Mouse (Mus musculus): ENCODE results near the gene Wdr45b. TPM values are rescaled to one million over a fixed set of nuclear protein-coding genes. Genes with fewer than 3 reads are reported as not detected.
"Not testable (repeated sequence)": the region's sequence is repeated elsewhere in the genome, so short reads cannot be mapped to it uniquely, and the experiment has no call there.

Gene Wdr45b
- polyA plus RNA-seq, 1 experiment from 2014 or later = 53.3 TPM

- not testable (repeated sequence) for H3K9me3 ChIP-seq (ENCODE audit: control insufficient read depth, low read length); H3K4me3 ChIP-seq (ENCODE audit: low read depth, low read length); H3K4me2 ChIP-seq; H3K9ac ChIP-seq (ENCODE audit: low read depth, low read length); H3K4me1 ChIP-seq (replicated peaks; ENCODE audit: control insufficient read depth, insufficient read depth, low read length); DNase-seq (ENCODE audit: low spot score); ATAC-seq (replicated peaks; ENCODE audit: low FRiP score); H3K27ac ChIP-seq (ENCODE audit: low read depth, low read length); H3K27me3 ChIP-seq (replicated peaks; ENCODE audit: control insufficient read depth, insufficient read depth, low read length)
- H3K36me3 ChIP-seq (ENCODE audit: control insufficient read depth, insufficient read depth, low read length) = peaks cover 46% of the 10 kb centered on the region
- 93% methylated on average over 6 of the region's 6 CpGs for WGBS
These were observed 46.5 kb downstream of the Wdr45b start for GRCm38 (mm10) chr11:121307712-121308111.

- WGBS = 96% methylated on average over 8 of the region's 8 CpGs
- Histone ChIP-seq H3K4me1 (replicated peaks; ENCODE audit: control insufficient read depth, insufficient read depth, low read length) (no peaks in the 10 kb centered on the region), H3K36me3 (ENCODE audit: control insufficient read depth, insufficient read depth, low read length) (peaks cover 51% of the 10 kb centered on the region), H3K9me3 (ENCODE audit: control insufficient read depth, low read length) (0 out of 2 replicates have a peak, but pooled peaks cover 2% of the 10 kb centered on the region), H3K27me3 (replicated peaks; ENCODE audit: control insufficient read depth, insufficient read depth, low read length) (no peaks in the 10 kb centered on the region), H3K9ac (ENCODE audit: low read depth, low read length) (no peak overlapping the region), H3K4me2 (no peak overlapping the region), H3K27ac (ENCODE audit: low read depth, low read length) (no peak overlapping the region), H3K4me3 (ENCODE audit: low read depth, low read length) (no peak overlapping the region)
- DNase-seq (ENCODE audit: low spot score) (no peak), ATAC-seq (replicated peaks; ENCODE audit: low FRiP score) (no peak)
These were observed 47.6 kb downstream of the Wdr45b start for GRCm38 (mm10) chr11:121306608-121307007.

GRCm38 (mm10) chr11:121305371-121305770 is 48.9 kb downstream of the Wdr45b start:
- Histone ChIP-seq H3K4me1 (replicated peaks; ENCODE audit: control insufficient read depth, insufficient read depth, low read length) (no peaks in the 10 kb centered on the region), H3K4me3 (ENCODE audit: low read depth, low read length) (no peak overlapping the region), H3K4me2 (no peak overlapping the region), H3K27ac (ENCODE audit: low read depth, low read length) (no peak overlapping the region), H3K27me3 (replicated peaks; ENCODE audit: control insufficient read depth, insufficient read depth, low read length) (no peaks in the 10 kb centered on the region), H3K36me3 (ENCODE audit: control insufficient read depth, insufficient read depth, low read length) (peaks cover 52% of the 10 kb centered on the region), H3K9me3 (ENCODE audit: control insufficient read depth, low read length) (0 out of 2 replicates have a peak, but pooled peaks cover 1% of the 10 kb centered on the region), H3K9ac (ENCODE audit: low read depth, low read length) (no peak overlapping the region)
- no peak for DNase-seq (ENCODE audit: low spot score)
- no peak for ATAC-seq (replicated peaks; ENCODE audit: low FRiP score)
- 91% methylated on average over 6 of the region's 6 CpGs for WGBS

DNA sequence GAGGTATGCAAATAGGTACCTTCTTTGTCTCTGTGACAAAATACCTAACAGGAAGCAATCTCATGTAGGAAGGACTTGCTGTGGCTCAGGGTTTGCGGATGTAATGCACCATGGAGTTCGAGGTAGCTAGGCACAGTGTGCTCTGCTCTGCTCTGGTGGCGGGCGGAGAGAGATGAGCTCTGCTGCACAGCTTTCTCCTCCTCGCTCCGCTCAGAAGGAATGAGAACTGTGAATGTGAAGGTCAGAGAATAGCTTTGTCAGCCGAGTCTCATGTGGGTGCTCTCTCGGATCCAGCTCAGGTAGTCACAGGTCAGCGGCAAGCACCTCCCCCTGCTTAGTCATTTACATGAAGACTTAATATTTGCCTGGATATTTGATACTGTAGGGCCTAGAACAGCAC is 54.0 kb downstream of the Wdr45b start:
- Histone ChIP-seq H3K4me1 (replicated peaks; ENCODE audit: control insufficient read depth, insufficient read depth, low read length) (no peaks in the 10 kb centered on the region), H3K9me3 (ENCODE audit: control insufficient read depth, low read length) (no peaks in the 10 kb centered on the region), H3K36me3 (ENCODE audit: control insufficient read depth, insufficient read depth, low read length) (peaks cover 51% of the 10 kb centered on the region), H3K27ac (ENCODE audit: low read depth, low read length) (no peak overlapping the region), H3K4me3 (ENCODE audit: low read depth, low read length) (no peak overlapping the region), H3K27me3 (replicated peaks; ENCODE audit: control insufficient read depth, insufficient read depth, low read length) (no peaks in the 10 kb centered on the region), H3K9ac (ENCODE audit: low read depth, low read length) (no peak overlapping the region), H3K4me2 (no peak overlapping the region)
- 92% methylated on average over 9 of the region's 9 CpGs for WGBS
- ATAC-seq (replicated peaks; ENCODE audit: low FRiP score) = no peak
- DNase-seq (ENCODE audit: low spot score) = no peak

GRCm38 (mm10) chr11:121298493-121298892 is 55.8 kb downstream of the Wdr45b start:
- no peak for DNase-seq (ENCODE audit: low spot score)
- Histone ChIP-seq H3K27ac (ENCODE audit: low read depth, low read length) (no peak overlapping the region), H3K9me3 (ENCODE audit: control insufficient read depth, low read length) (no peaks in the 10 kb centered on the region), H3K4me1 (replicated peaks; ENCODE audit: control insufficient read depth, insufficient read depth, low read length) (no peaks in the 10 kb centered on the region), H3K27me3 (replicated peaks; ENCODE audit: control insufficient read depth, insufficient read depth, low read length) (no peaks in the 10 kb centered on the region), H3K4me2 (no peak overlapping the region), H3K4me3 (ENCODE audit: low read depth, low read length) (no peak overlapping the region), H3K36me3 (ENCODE audit: control insufficient read depth, insufficient read depth, low read length) (peaks cover 47% of the 10 kb centered on the region), H3K9ac (ENCODE audit: low read depth, low read length) (no peak overlapping the region)
- ATAC-seq (replicated peaks; ENCODE audit: low FRiP score) = no peak; the same call in 1 of the 2 replicates
- 96% methylated on average over 8 of the region's 8 CpGs for WGBS

DNA sequence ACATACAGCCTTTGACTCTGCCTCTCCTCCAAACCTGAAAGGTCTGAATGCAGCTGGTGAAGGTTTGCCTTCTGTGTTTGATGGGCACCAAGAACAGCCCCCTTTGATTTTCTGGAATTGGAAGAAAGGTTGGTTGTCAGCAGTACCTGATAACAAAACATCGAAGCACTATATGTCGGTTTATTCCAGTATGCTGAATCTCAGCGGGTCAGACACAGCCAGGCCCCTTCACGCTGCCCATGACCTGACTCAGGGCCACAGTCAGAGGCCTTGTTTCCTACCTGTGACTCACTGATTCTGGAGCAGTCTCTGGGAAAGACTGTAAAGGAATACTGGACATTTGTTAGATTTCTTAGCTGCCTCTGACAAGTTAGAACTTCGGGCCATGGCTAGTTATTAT is 59.5 kb downstream of the Wdr45b start:
- Histone ChIP-seq H3K4me1 (replicated peaks; ENCODE audit: control insufficient read depth, insufficient read depth, low read length) (no peaks in the 10 kb centered on the region), H3K9me3 (ENCODE audit: control insufficient read depth, low read length) (no peaks in the 10 kb centered on the region), H3K4me2 (no peak overlapping the region), H3K36me3 (ENCODE audit: control insufficient read depth, insufficient read depth, low read length) (peaks cover 49% of the 10 kb centered on the region), H3K27ac (ENCODE audit: low read depth, low read length) (no peak overlapping the region), H3K4me3 (ENCODE audit: low read depth, low read length) (no peak overlapping the region), H3K9ac (ENCODE audit: low read depth, low read length) (no peak overlapping the region), H3K27me3 (replicated peaks; ENCODE audit: control insufficient read depth, insufficient read depth, low read length) (no peaks in the 10 kb centered on the region)
- DNase-seq (ENCODE audit: low spot score) (no peak), ATAC-seq (replicated peaks; ENCODE audit: low FRiP score) (no peak)
- WGBS = 91% methylated on average over 5 of the region's 5 CpGs

GRCm38 (mm10) chr11:121289859-121290258 is 64.4 kb downstream of the Wdr45b start:
- peaks cover 40% of the 10 kb centered on the region for H3K36me3 ChIP-seq (ENCODE audit: control insufficient read depth, insufficient read depth, low read length)
- H3K9me3 ChIP-seq (ENCODE audit: control insufficient read depth, low read length) = no peaks in the 10 kb centered on the region
- H3K9ac ChIP-seq (ENCODE audit: low read depth, low read length) = no peak overlapping the region
- DNase-seq (ENCODE audit: low spot score) (no peak), ATAC-seq (replicated peaks; ENCODE audit: low FRiP score) (no peak)
- no peak overlapping the region for H3K4me2 ChIP-seq
- H3K27me3 ChIP-seq (replicated peaks; ENCODE audit: control insufficient read depth, insufficient read depth, low read length) = no peaks in the 10 kb centered on the region
- WGBS = 94% methylated on average over 3 of the region's 3 CpGs
- no peaks in the 10 kb centered on the region for H3K4me1 ChIP-seq (replicated peaks; ENCODE audit: control insufficient read depth, insufficient read depth, low read length)
- H3K4me3 ChIP-seq (ENCODE audit: low read depth, low read length) = no peak overlapping the region
- no peak overlapping the region for H3K27ac ChIP-seq (ENCODE audit: low read depth, low read length)

- Histone ChIP-seq H3K4me2 (peak overlapping the region; percentile 39), H3K27me3 (replicated peaks; ENCODE audit: control insufficient read depth, insufficient read depth, low read length) (no peaks in the 10 kb centered on the region), H3K4me1 (replicated peaks; ENCODE audit: control insufficient read depth, insufficient read depth, low read length) (peaks cover 29% of the 10 kb centered on the region), H3K9me3 (ENCODE audit: control insufficient read depth, low read length) (no peaks in the 10 kb centered on the region), H3K9ac (ENCODE audit: low read depth, low read length) (no peak overlapping the region), H3K4me3 (ENCODE audit: low read depth, low read length) (no peak overlapping the region), H3K36me3 (ENCODE audit: control insufficient read depth, insufficient read depth, low read length) (peaks cover 17% of the 10 kb centered on the region), H3K27ac (ENCODE audit: low read depth, low read length) (peak overlapping the region; percentile 44)
- ATAC-seq (replicated peaks; ENCODE audit: low FRiP score) = peak; percentile 81
- 35% methylated on average over 6 of the region's 6 CpGs for WGBS
- DNase-seq (ENCODE audit: low spot score) = no peak
These were observed 71.3 kb downstream of the Wdr45b start for GRCm38 (mm10) chr11:121282911-121283310.

GRCm38 (mm10) chr11:121278011-121278410 is 76.2 kb downstream of the Wdr45b start:
- DNase-seq (ENCODE audit: low spot score) (no peak), ATAC-seq (replicated peaks; ENCODE audit: low FRiP score) (no peak)
- H3K4me3 ChIP-seq (ENCODE audit: low read depth, low read length) = no peak overlapping the region
- 81% methylated on average over 3 of the region's 3 CpGs for WGBS
- no peak overlapping the region for H3K4me2 ChIP-seq
- no peaks in the 10 kb centered on the region for H3K9me3 ChIP-seq (ENCODE audit: control insufficient read depth, low read length)
- no peak overlapping the region for H3K9ac ChIP-seq (ENCODE audit: low read depth, low read length)
- H3K36me3 ChIP-seq (ENCODE audit: control insufficient read depth, insufficient read depth, low read length) = peaks cover 3% of the 10 kb centered on the region; the same call in 1 of the 2 replicates
- H3K4me1 ChIP-seq (replicated peaks; ENCODE audit: control insufficient read depth, insufficient read depth, low read length) = peaks cover 24% of the 10 kb centered on the region
- no peak overlapping the region for H3K27ac ChIP-seq (ENCODE audit: low read depth, low read length)
- H3K27me3 ChIP-seq (replicated peaks; ENCODE audit: control insufficient read depth, insufficient read depth, low read length) = no peaks in the 10 kb centered on the region
